Mouse (Mus musculus) brain, embryonic 14.5 days (tissue): Measurements from ENCODE around the gene Zfp3. TPM values are rescaled to one million over a fixed set of nuclear protein-coding genes. Genes with fewer than 3 reads are reported as not detected.

Experiments used
- DNase-seq: peaks from one replicate; pipeline ENCODE4 v3.0.0-alpha.2; 2011; ENCODE audit warnings: low read depth
- CTCF ChIP-seq: fragments of 200-500 bp; IDR thresholded peaks from 2 replicates; pipeline ENCODE4 v1.5.1; 2012; ENCODE audit warnings: inconsistent platforms, mild to moderate bottlenecking, moderate library complexity, borderline replicate concordance; ENCODE audit not compliant: insufficient read depth, insufficient read length; ENCODE audit errors: extremely low read depth
- POLR2A ChIP-seq: fragments of 200-500 bp; IDR thresholded peaks from 2 replicates; pipeline ENCODE4 v1.6.1; 2012; ENCODE audit warnings: mild to moderate bottlenecking, inconsistent platforms, borderline replicate concordance; ENCODE audit not compliant: poor library complexity, insufficient read depth, insufficient read length, severe bottlenecking; ENCODE audit errors: extremely low read depth
- polyA plus RNA-seq: library from polyadenylated mRNA; depleted of rRNA; stranded (reverse); fragments of >200 nt; gene quantifications from 2 replicates; pipeline ENCODE4 v1.2.3, GENCODE M21; 2012; rRNA removed

The Zfp3 gene
- polyA plus RNA-seq, 1 experiment: 7.7 TPM

GRCm38 (mm10) chr11:70809011-70809410 lies 45.0 kb downstream of the Zfp3 start:
- DNase-seq: no peak
- TF ChIP-seq CTCF (no peak), POLR2A (no peak)

- DNase-seq: no peak
- no peak for TF ChIP-seq CTCF
- no peak for TF ChIP-seq POLR2A
Observed at GRCm38 (mm10) chr11:70811041-70811440, 47.0 kb downstream of the Zfp3 start.

GRCm38 (mm10) chr11:70811471-70812240 lies 47.6 kb downstream of the Zfp3 start:
- TF ChIP-seq CTCF: no peak
- DNase-seq: peak; percentile 23

- TF ChIP-seq CTCF: no peak
- no peak for TF ChIP-seq POLR2A
- no peak for DNase-seq
Observed at GRCm38 (mm10) chr11:70812365-70812764, 48.4 kb downstream of the Zfp3 start, which contains the start of gene Scimp. Gene Scimp, minus strand, starts transcription at chr11:70812586.

- no peak for DNase-seq
- TF ChIP-seq POLR2A (no peak), CTCF (no peak)
Observed at GRCm38 (mm10) chr11:70815071-70815470, 51.1 kb downstream of the Zfp3 start.

- DNase-seq: peak; percentile 76
- TF ChIP-seq CTCF (peak; percentile 74), POLR2A (no peak)
Observed at GRCm38 (mm10) chr11:70815498-70816078, 51.6 kb downstream of the Zfp3 start.

- TF ChIP-seq POLR2A (no peak), CTCF (no peak)
- no peak for DNase-seq
Observed at GRCm38 (mm10) chr11:70816770-70817169, 52.8 kb downstream of the Zfp3 start.

GRCm38 (mm10) chr11:70820120-70820519 lies 56.1 kb downstream of the Zfp3 start:
- TF ChIP-seq CTCF (no peak), POLR2A (no peak)
- DNase-seq: no peak

- peak; percentile 27 for DNase-seq
- TF ChIP-seq CTCF: no peak
- TF ChIP-seq POLR2A: no peak
Observed at GRCm38 (mm10) chr11:70821728-70822591, 58.0 kb downstream of the Zfp3 start.

Other genes with a start within 250 kb of the Zfp3 start
- 0.14 and 0.15 TPM in 2 replicates for gene Vmo1, start 249.6 kb upstream of the Zfp3 start, polyA plus RNA-seq
- 0.09 TPM in 1 of 2 replicates, not detected in the other for gene Gltpd2, start 245.0 kb upstream of the Zfp3 start, polyA plus RNA-seq
- gene Psmb6, start 238.8 kb upstream of the Zfp3 start, polyA plus RNA-seq: 405 and 560 TPM in 2 replicates
- gene Gm40193, start 231.3 kb upstream of the Zfp3 start, polyA plus RNA-seq: not detected in 2 replicates
- 18.9 and 19.9 TPM in 2 replicates for gene Pld2, start 224.1 kb upstream of the Zfp3 start, polyA plus RNA-seq
- gene Mink1, start 201.3 kb upstream of the Zfp3 start, polyA plus RNA-seq: 94.3 and 99.5 TPM in 2 replicates
- not detected in 2 replicates for gene 4930544D05Rik, start 148.4 kb upstream of the Zfp3 start, polyA plus RNA-seq
- 0.16 TPM in 1 of 2 replicates, not detected in the other for gene Chrne, start 145.0 kb upstream of the Zfp3 start, polyA plus RNA-seq
- 0.06 and 0.30 TPM in 2 replicates for gene Gp1ba, start 125.1 kb upstream of the Zfp3 start, polyA plus RNA-seq
- gene Rnf167, start 117.0 kb upstream of the Zfp3 start, polyA plus RNA-seq: 91.1 and 127 TPM in 2 replicates
- gene Slc25a11, start 116.7 kb upstream of the Zfp3 start, polyA plus RNA-seq: 129 and 149 TPM in 2 replicates
- gene Pfn1, start 109.6 kb upstream of the Zfp3 start, polyA plus RNA-seq: 419 and 479 TPM in 2 replicates
- 23.0 and 24.1 TPM in 2 replicates for gene Eno3, start 107.0 kb upstream of the Zfp3 start, polyA plus RNA-seq
- gene Spag7, start 94.8 kb upstream of the Zfp3 start, polyA plus RNA-seq: 56.3 and 76.0 TPM in 2 replicates
- gene Camta2, start 76.1 kb upstream of the Zfp3 start, polyA plus RNA-seq: 17.7 and 25.2 TPM in 2 replicates
- gene Inca1, start 64.1 kb upstream of the Zfp3 start, polyA plus RNA-seq: 0.61 and 0.72 TPM in 2 replicates
- 15.7 and 23.0 TPM in 2 replicates for gene Kif1c, start 63.7 kb upstream of the Zfp3 start, polyA plus RNA-seq
- not detected in 2 replicates for gene Scimp, start 48.4 kb downstream of the Zfp3 start, polyA plus RNA-seq
- gene Rabep1, start 80.6 kb downstream of the Zfp3 start, polyA plus RNA-seq: 20.3 and 33.9 TPM in 2 replicates
- gene Nup88, start 205.8 kb downstream of the Zfp3 start, polyA plus RNA-seq: 95.9 and 119 TPM in 2 replicates
- gene Rpain, start 206.0 kb downstream of the Zfp3 start, polyA plus RNA-seq: 48.1 and 69.5 TPM in 2 replicates
- 116 and 141 TPM in 2 replicates for gene C1qbp, start 218.8 kb downstream of the Zfp3 start, polyA plus RNA-seq
- 27.9 and 28.1 TPM in 2 replicates for gene Dhx33, start 240.2 kb downstream of the Zfp3 start, polyA plus RNA-seq